Mouse (Mus musculus) forebrain, embryonic 10.5 days (tissue): ENCODE measurements around the gene Pdss2. TPM values are rescaled to one million over a fixed set of nuclear protein-coding genes. Genes with fewer than 3 reads are reported as not detected.

Experiments
- DNase-seq: peaks from one replicate; pipeline ENCODE4 v3.0.0-alpha.2; 2017; ENCODE audit warnings: low spot score; ENCODE audit errors: extremely low spot score
- H3K27ac ChIP-seq: fragments of 300-500 bp; sonication (generic); 2 replicates; pipeline ENCODE4 v1.5.1; 2016; ENCODE audit warnings: mild to moderate bottlenecking
- H3K27me3 ChIP-seq: fragments of 300-500 bp; sonication (generic); 2 replicates; pipeline ENCODE4 v1.6.1; 2016; ENCODE audit warnings: mild to moderate bottlenecking; ENCODE audit not compliant: poor library complexity, severe bottlenecking
- H3K36me3 ChIP-seq: fragments of 300-500 bp; sonication (generic); replicated peaks from 2 replicates; pipeline ENCODE4 v1.6.1; 2016; ENCODE audit warnings: mild to moderate bottlenecking, moderate library complexity
- H3K4me1 ChIP-seq: fragments of 300-500 bp; sonication (generic); 2 replicates; pipeline ENCODE4 v1.6.1; 2016
- H3K4me3 ChIP-seq: fragments of 300-500 bp; sonication (generic); 2 replicates; pipeline ENCODE4 v1.5.1; 2016; ENCODE audit warnings: mild to moderate bottlenecking, moderate library complexity
- H3K9me3 ChIP-seq: fragments of 300-500 bp; sonication (generic); 2 replicates; pipeline ENCODE4 v1.6.1; 2016; ENCODE audit warnings: mild to moderate bottlenecking, moderate library complexity
- WGBS: fragments of 180-500 bp; shearing (Covaris S2); methylation state at CpG from one replicate; pipeline ENCODE4 v1.1.7; 2016; 5-methylcytosine and 5-hydroxymethylcytosine counted together
- polyA plus RNA-seq: library from polyadenylated mRNA; unstranded; fragments of >200 nt; fragmentation: Nextera tagmentation; extraction: Ambion mirVana; gene quantifications from 2 replicates; pipeline ENCODE4 v1.2.1, GENCODE M21; 2016

The Pdss2 gene
- polyA plus RNA-seq, 1 experiment from 2014 or later = 17.1 TPM

DNA sequence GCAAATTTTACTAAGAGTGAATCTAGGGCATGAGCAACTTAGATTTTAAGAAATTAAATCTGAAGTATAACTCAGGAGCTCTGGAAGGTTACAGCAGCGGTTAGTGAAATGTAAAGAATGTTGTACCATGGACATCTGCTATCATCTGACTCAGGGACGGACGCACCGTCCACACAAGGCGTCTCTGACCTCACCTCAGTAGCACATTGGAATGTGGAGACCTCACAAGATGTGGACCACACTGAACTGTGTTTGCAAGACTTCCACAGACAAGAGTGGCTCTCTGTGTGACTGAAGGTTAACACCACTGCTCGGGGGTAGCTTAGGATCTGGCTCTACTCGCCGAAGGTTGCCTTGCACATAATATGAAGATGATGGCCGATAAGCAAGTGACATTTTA, 151.7 kb downstream of the Pdss2 start:
- WGBS = 96% methylated on average over 9 of the region's 9 CpGs
- no peak for DNase-seq
- Histone ChIP-seq H3K27me3 (no peaks in the 10 kb centered on the region), H3K4me1 (no peaks in the 10 kb centered on the region), H3K27ac (no peak overlapping the region), H3K9me3 (no peaks in the 10 kb centered on the region), H3K4me3 (no peak overlapping the region), H3K36me3 (peaks cover 7% of the 10 kb centered on the region; the same call in 1 of the 2 replicates)

DNA sequence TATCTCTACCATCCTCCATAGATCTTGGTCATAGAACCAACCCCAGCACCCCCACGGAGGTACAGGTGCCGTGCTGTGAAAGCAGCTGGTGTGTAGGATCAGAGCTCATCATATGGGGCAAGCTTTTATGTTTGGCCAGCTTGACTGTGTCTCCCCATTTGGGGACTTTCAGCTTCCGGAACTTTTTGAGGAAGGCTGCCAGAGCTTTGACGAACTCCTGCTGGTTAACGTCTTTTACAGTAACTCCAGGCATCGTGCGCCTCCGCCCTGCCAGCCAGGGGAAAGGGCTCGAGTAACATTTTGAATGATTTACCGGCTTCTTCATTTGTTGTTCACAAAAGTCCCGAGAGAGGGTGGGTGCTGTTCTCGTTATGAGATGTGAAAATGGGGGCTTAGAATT, 152.4 kb downstream of the Pdss2 start:
- Histone ChIP-seq H3K36me3 (peaks cover 7% of the 10 kb centered on the region; the same call in 1 of the 2 replicates), H3K9me3 (no peaks in the 10 kb centered on the region), H3K4me1 (no peaks in the 10 kb centered on the region), H3K27ac (no peak overlapping the region), H3K27me3 (no peaks in the 10 kb centered on the region), H3K4me3 (no peak overlapping the region)
- WGBS = 94% methylated on average over 12 of the region's 12 CpGs
- DNase-seq = no peak

DNA sequence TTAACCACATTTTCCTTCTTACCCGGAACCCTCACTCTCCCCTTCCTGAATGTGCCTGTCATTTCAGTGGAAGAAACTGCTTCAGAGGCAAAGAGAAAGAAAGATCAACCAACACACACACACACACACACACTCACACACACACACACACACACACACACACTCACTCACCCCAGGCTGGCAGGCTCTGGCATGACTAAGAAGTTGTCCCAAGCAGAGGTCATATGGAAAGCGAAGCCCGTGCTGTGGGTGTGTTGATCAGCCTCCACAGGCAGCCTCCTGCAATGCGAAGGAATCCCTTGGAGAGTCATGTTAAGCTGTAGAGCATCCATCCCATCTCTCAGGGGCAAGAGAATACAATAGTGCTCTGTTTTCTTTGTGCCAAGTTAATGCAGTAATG, 154.0 kb downstream of the Pdss2 start:
- no peaks in the 10 kb centered on the region for H3K4me1 ChIP-seq
- no peak overlapping the region for H3K27ac ChIP-seq
- WGBS = 84% methylated on average over 4 of the region's 4 CpGs
- no peak for DNase-seq
- peaks cover 7% of the 10 kb centered on the region; the same call in 1 of the 2 replicates for H3K36me3 ChIP-seq
- no peaks in the 10 kb centered on the region for H3K27me3 ChIP-seq
- H3K4me3 ChIP-seq = no peak overlapping the region
- no peaks in the 10 kb centered on the region for H3K9me3 ChIP-seq

DNA sequence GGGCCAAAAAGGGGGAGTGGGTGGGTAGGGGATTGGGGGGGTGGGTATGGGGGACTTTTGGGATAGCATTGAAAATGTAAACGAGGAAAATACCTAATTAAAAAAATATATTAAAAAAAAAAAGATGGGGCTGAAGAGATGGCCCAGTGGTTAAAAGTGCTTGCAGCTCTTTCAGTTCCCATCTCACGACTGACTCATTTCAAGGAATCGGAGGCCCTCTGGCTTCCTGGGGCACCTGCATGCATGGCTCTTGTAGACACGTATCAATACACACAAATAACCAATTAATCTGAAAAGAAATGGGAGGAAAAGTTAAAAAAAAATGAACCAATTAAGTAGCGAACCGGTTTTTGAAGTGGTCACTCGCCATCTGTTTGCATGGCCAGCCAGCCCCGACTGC, 155.5 kb downstream of the Pdss2 start:
- H3K27ac ChIP-seq = no peak overlapping the region
- no peaks in the 10 kb centered on the region for H3K27me3 ChIP-seq
- no peak overlapping the region for H3K4me3 ChIP-seq
- no peak for DNase-seq
- H3K4me1 ChIP-seq = no peaks in the 10 kb centered on the region
- H3K36me3 ChIP-seq = peaks cover 7% of the 10 kb centered on the region; the same call in 1 of the 2 replicates
- WGBS = 89% methylated on average over 8 of the region's 8 CpGs
- H3K9me3 ChIP-seq = no peaks in the 10 kb centered on the region

DNA sequence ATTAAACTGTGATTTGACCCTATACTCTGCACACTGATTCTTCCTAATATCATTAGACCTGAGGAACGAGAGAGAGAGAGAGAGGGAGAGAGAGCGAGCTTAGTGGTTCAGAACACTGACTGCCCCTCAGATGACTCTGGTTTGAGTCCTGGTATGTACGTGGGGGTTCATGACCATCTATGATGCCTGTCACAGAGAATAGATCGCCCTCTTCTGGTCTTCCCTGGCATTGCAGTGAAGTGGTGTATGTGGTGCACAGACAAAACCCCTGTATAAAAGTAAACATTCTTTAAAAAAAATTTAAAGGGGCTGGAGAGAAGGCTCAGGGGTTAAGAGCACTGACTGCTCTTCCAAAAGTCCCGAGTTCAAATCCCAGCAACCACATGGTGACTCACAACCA, 157.0 kb downstream of the Pdss2 start:
- H3K4me1 ChIP-seq = no peaks in the 10 kb centered on the region
- no peak overlapping the region for H3K27ac ChIP-seq
- no peaks in the 10 kb centered on the region for H3K9me3 ChIP-seq
- H3K36me3 ChIP-seq = 0 out of 2 replicates have a peak, but pooled peaks cover 3% of the 10 kb centered on the region
- DNase-seq = peak; percentile 55
- H3K27me3 ChIP-seq = no peaks in the 10 kb centered on the region
- WGBS = 47% methylated on average over 5 of the region's 5 CpGs
- no peak overlapping the region for H3K4me3 ChIP-seq

DNA sequence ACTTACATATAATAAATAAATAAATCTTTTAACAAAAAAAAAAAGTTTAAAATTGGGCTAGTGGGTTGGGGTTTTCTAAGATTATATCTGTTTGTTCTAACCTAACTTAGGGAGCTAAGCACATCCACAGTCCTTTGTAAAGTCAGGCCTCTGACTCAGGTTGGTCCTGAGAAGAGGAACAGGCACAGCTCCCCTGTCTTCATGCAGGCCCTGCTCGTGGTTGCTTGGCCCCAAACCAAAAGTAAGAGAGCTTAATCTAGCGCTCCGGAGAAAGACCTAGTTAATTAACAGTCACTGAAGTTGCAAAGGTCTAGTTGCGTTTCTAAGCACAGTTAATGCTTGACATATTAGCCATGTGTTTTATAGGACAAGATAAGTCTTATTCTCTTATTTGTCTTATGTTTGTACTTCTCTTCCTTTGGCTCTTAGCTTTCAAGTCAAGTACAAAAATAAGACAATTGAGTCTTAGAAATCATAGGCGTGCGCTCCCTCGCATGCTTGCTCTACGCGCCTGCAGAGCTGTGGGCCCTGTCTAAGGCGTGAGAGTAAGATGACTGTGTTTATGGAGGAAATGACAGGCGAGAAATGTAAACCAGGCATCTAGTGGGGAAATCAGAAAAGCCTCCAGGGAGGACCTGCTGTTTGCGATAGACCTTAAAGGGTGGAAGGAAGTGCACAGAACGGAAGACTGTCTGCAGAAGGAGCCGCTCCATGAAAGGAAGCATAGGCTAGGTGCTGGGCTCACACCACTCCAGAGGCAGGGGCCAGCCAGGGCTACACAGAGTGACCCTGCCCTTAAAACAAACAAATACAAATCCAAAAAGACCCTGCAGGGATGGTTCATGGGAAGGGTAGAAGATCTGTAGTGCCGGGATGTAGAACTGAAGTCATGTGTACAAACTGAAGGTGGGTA, 157.7 kb downstream of the Pdss2 start:
- Histone ChIP-seq H3K27me3 (no peaks in the 10 kb centered on the region), H3K9me3 (no peaks in the 10 kb centered on the region), H3K36me3 (no peaks in the 10 kb centered on the region), H3K4me1 (no peaks in the 10 kb centered on the region), H3K4me3 (no peak overlapping the region), H3K27ac (no peak overlapping the region)
- no peak for DNase-seq
- WGBS = 86% methylated on average over 15 of the region's 15 CpGs

DNA sequence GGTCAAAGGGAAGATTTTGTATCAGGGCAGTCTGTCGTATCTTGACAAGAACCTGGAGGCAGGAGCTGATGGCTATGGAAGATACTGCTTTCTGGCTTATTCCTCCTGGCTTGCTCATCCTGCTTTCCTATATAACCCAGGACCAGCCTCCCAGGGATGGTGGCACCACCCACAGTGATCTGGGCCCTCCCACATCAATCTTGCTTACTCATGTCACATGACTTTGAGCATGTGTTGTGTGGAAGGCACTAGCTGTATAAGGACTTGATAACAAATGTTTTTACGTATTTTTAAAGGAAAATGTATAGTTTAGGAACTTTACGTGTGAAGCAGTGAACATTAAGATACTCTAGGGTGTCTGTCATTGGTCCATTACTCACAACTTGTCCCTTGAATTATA, 161.4 kb downstream of the Pdss2 start:
- H3K4me3 ChIP-seq = no peak overlapping the region
- no peaks in the 10 kb centered on the region for H3K36me3 ChIP-seq
- H3K27ac ChIP-seq = no peak overlapping the region
- DNase-seq = no peak
- WGBS = 94% methylated on average over 3 of the region's 3 CpGs
- no peaks in the 10 kb centered on the region for H3K9me3 ChIP-seq
- no peaks in the 10 kb centered on the region for H3K27me3 ChIP-seq
- no peaks in the 10 kb centered on the region for H3K4me1 ChIP-seq

DNA sequence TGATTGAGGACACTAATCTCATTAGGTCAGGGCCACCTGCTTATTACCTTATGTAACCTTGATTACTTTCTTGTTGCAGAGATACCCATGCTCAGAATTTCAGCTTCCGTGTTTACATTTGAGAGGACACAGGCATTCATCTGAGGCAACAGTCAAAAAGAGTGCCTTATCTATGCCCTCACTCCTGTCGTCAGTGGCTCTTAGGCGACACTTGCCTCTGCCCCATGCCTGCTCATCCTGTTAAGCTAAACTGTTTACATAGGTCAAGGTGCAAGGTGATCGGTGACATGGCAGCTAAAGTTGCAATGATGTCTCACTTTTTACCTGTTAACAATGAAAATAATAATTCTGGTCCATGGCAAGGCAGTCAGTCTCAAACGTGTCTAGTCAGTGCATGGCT, 163.3 kb downstream of the Pdss2 start:
- no peaks in the 10 kb centered on the region for H3K27me3 ChIP-seq
- no peak overlapping the region for H3K27ac ChIP-seq
- H3K36me3 ChIP-seq = no peaks in the 10 kb centered on the region
- DNase-seq = no peak
- 92% methylated on average over 5 of the region's 5 CpGs for WGBS
- no peak overlapping the region for H3K4me3 ChIP-seq
- no peaks in the 10 kb centered on the region for H3K4me1 ChIP-seq
- no peaks in the 10 kb centered on the region for H3K9me3 ChIP-seq

DNA sequence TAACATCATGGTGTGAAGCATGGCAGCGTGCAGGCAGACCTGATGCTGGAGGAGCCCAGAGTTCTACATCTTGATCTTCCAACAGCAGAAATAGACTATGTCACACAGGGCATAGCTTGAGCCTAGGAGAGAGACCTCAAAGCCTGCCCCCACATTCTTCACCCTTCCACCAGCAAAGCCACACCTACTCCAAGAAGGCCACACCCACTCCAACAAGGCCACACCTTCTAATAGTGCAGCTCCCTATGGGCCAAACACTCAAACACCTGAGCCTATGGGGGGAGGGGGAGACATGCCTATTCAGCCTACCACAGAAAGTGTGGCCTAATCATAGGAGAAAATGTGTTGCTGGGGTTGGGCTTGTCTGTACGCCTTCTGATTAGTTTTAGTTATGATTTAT, 171.6 kb downstream of the Pdss2 start:
- Histone ChIP-seq H3K36me3 (peaks cover 17% of the 10 kb centered on the region), H3K4me1 (no peaks in the 10 kb centered on the region), H3K27me3 (no peaks in the 10 kb centered on the region), H3K27ac (no peak overlapping the region), H3K4me3 (no peak overlapping the region), H3K9me3 (no peaks in the 10 kb centered on the region)
- 92% methylated on average over 2 of the region's 2 CpGs for WGBS
- no peak for DNase-seq

DNA sequence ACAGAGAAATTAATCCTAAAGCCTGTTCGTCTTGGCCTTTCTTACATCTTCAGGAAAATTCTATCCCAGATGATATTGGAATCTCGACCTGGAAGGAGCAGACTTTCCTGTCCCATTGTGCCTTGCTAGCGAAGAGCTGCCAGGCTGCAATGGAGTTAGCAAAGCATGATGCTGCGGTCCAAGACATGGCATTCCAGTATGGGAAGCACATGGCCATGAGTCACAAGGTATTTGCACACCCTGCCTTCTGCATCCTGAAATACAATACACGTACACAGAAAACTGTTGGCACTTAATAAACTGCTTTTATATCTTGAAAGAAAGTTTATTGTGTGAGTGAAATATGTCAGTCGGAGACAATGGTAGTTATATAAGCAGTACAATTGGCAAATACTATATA, 172.5 kb downstream of the Pdss2 start:
- no peak overlapping the region for H3K4me3 ChIP-seq
- H3K9me3 ChIP-seq = no peaks in the 10 kb centered on the region
- no peaks in the 10 kb centered on the region for H3K4me1 ChIP-seq
- no peak overlapping the region for H3K27ac ChIP-seq
- H3K27me3 ChIP-seq = no peaks in the 10 kb centered on the region
- DNase-seq = no peak
- WGBS = 93% methylated on average over 6 of the region's 6 CpGs
- H3K36me3 ChIP-seq = peaks cover 26% of the 10 kb centered on the region

DNA sequence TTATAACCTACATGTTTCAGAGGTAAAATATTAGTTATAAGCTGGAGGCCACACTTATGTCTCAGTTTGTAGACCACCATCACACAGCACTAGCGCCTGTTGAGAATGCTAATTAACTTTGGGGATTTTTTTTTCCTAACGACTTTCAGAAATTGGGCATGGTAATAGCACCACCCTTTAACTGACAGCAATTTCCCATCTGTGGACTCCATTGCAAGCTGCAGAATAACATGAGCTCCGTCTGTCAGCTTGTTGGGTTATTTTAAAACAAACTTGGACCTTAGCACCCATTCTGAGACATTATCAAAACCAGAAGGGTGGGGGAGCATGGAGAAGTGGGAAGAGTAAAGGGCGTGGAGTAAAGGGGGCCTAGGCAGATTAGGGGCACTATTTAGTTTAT, 174.5 kb downstream of the Pdss2 start:
- WGBS = 88% methylated on average over 4 of the region's 4 CpGs
- Histone ChIP-seq H3K4me3 (no peak overlapping the region), H3K4me1 (no peaks in the 10 kb centered on the region)

DNA sequence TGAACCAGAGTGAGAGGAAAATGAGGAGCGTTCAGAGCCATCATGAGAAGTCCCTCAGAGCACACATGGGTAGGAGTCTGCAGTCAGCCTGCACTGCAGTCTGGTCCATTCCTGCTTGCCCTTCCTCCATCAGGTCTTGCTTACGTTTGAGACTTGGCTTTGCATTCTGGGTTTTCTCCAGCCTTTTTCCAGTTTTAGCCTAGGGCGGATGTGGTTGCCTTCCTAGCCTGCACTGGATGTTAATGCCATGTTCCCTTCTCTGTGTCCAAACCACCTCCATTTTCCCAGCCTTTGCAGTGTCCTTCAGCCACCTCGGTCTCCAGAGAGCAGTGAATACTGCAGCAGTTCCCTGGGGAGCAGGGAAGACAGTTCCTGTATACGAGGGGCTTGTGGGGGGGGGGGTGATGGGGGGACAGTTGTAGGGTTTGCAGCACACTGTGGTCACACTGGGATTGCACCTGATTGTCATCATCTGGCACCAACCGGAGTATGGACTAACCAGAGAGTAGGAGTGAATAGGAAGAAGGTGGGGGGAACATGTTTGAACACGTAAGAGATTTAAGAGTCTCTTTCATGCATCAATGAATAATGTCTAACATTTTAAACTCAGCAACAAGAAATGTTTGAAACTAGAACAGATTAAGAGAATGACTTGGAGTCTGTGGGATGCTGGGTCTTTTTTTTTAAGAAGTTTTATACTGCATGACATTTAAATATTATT, 178.5 kb downstream of the Pdss2 start:
- 85% methylated on average over 7 of the region's 7 CpGs for WGBS
- Histone ChIP-seq H3K4me1 (no peaks in the 10 kb centered on the region), H3K27ac (no peak overlapping the region), H3K27me3 (no peaks in the 10 kb centered on the region), H3K36me3 (peaks cover 28% of the 10 kb centered on the region), H3K9me3 (no peaks in the 10 kb centered on the region), H3K4me3 (no peak overlapping the region)
- DNase-seq = no peak

More for the DNA sequence above, 174.5 kb downstream of the Pdss2 start:
- no peak for DNase-seq
- Histone ChIP-seq H3K27me3 (no peaks in the 10 kb centered on the region), H3K36me3 (peaks cover 28% of the 10 kb centered on the region), H3K27ac (no peak overlapping the region), H3K9me3 (no peaks in the 10 kb centered on the region)

DNA sequence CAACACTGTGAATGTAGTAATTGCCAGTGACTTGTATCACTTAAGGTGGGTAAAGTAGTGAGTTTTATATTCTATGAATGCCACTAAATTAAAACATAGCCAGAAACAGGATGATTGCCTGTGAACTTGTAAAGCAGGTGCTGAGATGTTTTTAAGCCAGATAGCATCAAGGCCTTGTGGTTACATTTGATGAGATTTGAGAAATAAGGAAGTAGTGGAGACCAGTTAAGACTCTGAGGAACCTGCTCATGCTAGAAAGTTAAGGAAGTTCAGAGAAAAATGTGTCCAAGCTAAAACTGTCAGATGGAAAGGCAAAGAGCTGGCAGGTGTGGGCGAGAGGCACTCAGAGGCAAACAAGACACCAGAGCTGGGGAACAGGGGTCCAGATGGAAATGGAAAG, 184.8 kb downstream of the Pdss2 start:
- Histone ChIP-seq H3K27me3 (no peaks in the 10 kb centered on the region), H3K4me3 (no peak overlapping the region), H3K9me3 (no peaks in the 10 kb centered on the region), H3K27ac (no peak overlapping the region), H3K36me3 (0 out of 2 replicates have a peak, but pooled peaks cover 12% of the 10 kb centered on the region), H3K4me1 (peaks cover 6% of the 10 kb centered on the region; the same call in 1 of the 2 replicates)
- no peak for DNase-seq
- 97% methylated on average over 1 of the region's 1 CpGs for WGBS
